Mouse (Mus musculus): ENCODE data around the gene Rab40b. TPM values are rescaled to one million over a fixed set of nuclear protein-coding genes. Genes with fewer than 3 reads are reported as not detected.
"Not testable (repeated sequence)": the region's sequence is repeated elsewhere in the genome, so short reads cannot be mapped to it uniquely, and the experiment has no call there.

The Rab40b gene
- total RNA-seq, 2 experiments from 2014 or later = 1.3 to 1.6 TPM

DNA sequence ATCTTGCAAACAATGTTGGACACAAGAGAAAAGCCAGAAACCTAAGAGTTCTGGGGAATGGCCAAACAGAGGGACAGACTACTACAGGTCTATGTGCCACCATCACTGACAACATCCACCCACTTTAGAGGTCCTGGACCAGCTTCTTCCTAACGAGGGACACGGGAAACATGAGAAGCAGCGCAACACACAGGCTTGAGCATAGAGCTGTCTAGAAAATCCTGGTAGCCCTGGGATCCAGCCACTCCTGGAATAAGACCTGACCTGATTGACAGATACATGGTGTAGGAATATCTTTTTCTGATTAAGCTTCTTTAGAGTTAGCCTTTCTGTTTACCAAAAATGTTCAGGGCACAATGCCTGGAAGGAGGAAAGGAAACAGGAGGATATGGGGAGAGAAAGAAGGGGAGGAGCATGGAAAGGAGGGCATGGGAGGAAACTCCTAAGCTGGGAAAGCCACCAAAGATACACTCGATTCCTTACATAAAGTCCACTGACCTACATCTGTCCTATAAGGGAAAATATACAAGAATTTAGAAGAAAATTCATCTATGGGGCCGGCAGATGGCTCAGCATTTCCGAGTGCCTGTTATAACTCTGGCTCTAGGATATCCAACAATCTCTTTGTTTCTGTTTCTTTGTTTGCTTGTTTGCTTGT is 17.6 kb downstream of the Rab40b start:
- intact Hi-C loops (cut with DNase I) = no loop called here
- DNase-seq (ENCODE audit: low spot score) = no peak

DNA sequence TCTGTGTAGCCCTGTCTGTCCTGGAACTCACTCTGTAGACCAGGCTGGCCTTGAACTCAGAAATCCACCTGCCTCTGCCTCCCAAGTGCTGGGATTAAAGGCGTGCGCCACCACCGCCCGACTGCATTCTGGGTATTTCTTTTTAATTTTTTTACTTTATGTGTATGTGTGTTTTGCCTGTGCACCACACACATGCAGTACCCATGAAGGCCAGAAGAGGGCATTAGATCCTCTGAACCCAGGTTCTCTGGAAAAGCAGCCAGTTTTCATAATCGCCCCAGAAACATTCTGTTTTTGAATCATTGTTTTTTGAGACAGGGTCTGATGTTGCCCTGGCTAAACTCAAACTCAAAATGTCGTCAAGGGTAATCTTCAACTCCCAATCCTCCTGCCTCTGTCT is 18.4 kb downstream of the Rab40b start:
- no peak for DNase-seq (ENCODE audit: low spot score)
- intact Hi-C loops (cut with DNase I) = no loop called here

DNA sequence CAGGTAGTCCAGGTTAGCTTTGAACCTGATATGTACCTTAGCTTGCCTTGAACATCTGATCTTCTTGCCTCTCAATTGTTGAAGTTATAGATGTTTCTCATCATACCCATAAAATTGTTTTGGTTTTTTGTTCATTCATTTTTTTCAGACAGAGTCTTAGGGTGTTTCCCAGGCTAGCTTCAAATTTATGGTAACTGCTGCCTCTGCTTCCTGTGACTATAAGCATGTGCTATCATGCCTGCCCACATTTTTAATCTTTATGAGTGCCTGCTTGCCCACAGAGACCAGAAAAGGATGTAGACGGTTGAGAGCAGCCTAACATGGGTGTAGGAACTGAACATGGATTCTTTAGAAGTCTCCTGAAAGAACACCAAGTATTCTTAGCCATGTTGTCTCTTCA is 19.3 kb downstream of the Rab40b start:
- no peak for DNase-seq (ENCODE audit: low spot score)
- intact Hi-C loops (cut with DNase I) = no loop called here

DNA sequence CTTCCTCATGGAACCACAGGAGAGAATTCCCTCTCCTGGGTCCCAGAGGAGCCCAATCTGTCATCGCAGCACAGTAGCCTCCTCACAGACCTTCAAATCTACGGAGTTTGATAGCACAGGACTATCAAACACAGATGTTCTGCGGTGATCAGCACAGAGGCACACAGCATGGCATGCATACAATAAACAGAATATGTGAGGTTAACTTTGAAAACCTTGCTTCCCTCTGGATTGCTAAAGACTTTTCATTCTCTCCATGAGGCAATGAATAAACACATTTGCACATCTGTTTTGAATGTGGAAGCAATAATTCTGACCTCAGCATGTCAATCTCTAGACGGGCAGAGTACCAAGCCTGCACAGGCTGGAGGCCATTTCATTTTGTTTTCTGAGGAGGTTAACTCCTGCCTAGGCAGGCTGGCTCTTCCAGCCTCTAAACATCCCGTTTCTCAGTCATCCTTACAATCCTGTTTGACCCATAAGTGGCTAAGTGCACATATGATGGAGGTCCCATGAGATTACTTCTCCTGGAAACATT is 20.8 kb downstream of the Rab40b start:
- DNase-seq (ENCODE audit: low spot score) = no peak

DNA sequence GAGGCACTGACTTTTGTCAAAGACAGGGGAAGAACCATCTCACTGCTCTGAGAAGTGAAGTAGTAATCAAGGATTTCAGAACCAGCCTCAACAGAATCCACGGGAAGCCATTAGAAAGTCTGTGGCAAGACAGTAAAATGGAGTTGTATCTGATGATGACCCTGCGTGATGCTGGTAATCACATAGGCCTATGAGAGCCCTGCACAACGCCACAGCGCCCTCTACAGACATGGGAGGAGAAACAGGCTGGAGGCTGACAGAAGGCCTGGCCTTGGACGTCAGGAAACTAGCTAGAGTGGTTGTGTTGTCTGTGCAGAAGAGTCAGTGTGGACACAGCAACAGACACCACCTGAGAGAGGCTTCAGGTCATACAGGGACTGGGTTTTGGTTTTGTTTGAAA is 25.8 kb downstream of the Rab40b start:
- no peak for DNase-seq (ENCODE audit: low spot score)
- intact Hi-C loops (cut with DNase I) = no loop called here

More for the DNA sequence above, 20.8 kb downstream of the Rab40b start:
- intact Hi-C loops (cut with DNase I) = no loop called here

DNA sequence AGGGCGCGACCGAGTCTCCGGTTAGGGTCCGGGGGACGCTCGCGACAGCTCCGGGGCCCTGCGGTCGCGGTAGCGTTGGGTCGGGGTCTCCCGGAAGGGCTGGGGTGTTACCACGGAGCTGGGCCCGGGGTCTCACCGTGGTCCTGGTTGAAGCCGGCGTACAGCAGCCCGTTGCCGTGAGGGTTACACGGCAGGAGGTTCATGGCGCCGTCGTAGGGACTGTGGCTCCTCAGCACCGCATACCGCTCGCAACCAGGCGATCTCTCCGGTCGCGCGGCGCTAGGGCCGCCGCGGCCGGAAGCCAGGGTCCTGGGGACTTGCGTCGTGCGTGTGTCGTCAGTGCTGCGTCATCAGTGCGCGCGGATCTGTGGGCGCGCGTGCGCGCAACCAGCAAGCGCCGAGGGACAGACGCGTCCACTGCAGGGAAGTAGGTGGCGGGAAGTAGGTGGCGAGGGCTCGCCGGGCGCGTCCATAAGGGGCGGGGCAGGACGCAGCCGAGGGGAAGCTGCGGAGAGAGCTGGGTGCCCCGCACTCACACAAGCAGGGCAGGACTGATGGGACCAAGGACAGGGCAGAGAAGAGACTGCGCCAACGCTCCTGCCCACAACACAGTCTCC is 33.9 kb downstream of the Rab40b start, which contains the start of gene Wdr45b:
TSS of gene Wdr45b (minus strand) at position 355 of the 617 bp plus-strand sequence.
- DNase-seq (ENCODE audit: low spot score) = peak; percentile 95
- intact Hi-C loops (cut with DNase I) = loop anchor here (5.0 to 10.0 kb wide), 2 partner anchors 122 to 311 kb away; no protein-coding TSS in a partner anchor

DNA sequence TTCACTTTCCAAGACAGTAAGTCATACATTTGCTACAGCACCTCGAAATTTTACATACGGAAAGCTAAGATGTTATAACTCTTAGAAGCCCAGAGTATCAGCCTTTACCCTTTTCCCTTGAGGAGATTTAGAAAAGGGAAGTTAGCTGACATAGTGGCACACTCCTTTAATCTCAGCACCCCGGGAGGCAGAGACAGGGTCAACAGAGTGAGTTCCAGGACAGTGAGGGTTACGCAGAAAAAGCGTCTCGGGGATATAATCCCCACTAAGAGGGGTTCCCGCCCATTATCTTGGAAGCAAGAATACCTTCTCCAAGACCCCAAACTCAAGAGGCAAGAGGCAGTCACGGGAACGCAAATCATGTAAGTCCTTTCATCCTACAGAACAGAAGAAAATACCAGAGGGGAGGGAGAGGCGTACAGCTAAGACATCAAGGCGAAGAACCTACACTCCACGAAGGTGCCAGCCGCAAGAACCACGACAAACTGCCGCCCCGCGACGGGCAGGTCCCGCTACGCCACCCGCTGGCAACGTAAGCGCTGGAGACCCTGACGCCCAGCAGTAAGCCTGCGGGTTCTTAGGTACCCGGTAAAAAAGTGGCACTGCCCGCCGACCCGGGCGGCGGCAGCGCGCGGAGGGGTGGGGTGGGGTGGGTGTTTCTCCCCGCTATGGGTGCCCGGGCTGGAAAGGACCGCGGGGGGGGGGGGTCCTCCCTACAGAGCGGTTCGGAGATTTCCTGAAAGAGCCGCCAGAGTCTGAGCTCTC is 34.5 kb downstream of the Rab40b start:
- no peak for DNase-seq (ENCODE audit: low spot score)
- intact Hi-C loops (cut with DNase I) = loop anchor here (5.0 to 10.0 kb wide), 2 partner anchors 121 to 311 kb away; no protein-coding TSS in a partner anchor

DNA sequence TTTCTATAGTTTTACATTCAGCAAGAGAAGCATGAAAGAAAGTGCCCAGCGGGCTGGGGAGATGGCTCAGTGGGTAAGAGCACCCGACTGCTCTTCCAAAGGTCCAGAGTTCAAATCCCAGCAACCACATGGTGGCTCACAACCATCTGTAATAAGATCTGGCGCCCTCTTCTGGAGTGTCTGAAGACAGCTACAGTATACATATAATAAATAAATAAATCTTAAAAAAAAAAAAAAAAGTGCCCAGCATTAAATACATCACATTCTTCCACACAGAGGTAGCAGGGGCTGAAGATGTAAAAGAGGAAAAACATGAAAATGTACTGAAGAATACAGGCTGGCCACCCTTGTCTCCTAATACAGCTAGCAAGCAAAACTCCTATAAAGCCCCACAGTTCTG is 39.3 kb downstream of the Rab40b start:
- DNase-seq (ENCODE audit: low spot score); intact Hi-C loops (cut with DNase I): not testable (repeated sequence)

DNA sequence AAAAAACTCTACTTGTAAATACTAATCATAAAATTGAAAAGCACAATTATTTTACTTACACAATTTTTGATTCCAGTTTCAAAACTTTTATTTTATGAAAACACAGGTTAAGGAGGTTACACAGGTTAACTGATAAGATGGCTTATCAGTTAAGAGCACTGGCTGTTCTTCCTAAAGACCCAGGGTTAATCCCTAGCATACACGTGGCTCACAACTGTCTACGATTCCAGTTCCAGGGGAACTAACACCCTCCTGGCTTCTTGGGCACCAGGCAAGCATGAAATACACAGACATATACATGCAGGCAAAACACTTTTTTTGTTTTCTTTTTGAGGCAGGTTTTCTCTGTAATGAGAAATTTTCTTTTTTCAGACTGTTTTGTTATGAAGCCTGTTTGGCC is 39.9 kb downstream of the Rab40b start:
- no peak for DNase-seq (ENCODE audit: low spot score)
- intact Hi-C loops (cut with DNase I) = no loop called here

DNA sequence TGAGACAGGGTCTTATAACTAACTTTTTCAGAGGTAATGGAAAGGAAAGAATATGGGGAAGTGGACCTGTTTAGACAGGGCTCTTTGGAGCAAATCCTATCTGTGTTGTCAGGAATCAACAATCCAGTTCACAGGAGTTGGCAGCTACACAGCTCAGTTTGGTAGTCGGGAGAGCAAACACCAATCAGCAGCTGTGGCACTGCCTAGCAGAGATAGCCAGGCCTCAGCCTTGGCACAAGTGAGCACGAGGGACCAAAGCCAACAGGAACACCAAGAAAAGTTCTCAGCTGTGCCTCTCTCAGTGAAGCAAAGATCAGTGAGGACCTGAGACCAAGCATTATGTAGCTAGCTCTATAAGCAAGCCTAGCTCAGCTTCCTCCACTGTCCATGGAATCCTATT is 41.0 kb downstream of the Rab40b start:
- intact Hi-C loops (cut with DNase I) = no loop called here
- peak; percentile 24 for DNase-seq (ENCODE audit: low spot score)

DNA sequence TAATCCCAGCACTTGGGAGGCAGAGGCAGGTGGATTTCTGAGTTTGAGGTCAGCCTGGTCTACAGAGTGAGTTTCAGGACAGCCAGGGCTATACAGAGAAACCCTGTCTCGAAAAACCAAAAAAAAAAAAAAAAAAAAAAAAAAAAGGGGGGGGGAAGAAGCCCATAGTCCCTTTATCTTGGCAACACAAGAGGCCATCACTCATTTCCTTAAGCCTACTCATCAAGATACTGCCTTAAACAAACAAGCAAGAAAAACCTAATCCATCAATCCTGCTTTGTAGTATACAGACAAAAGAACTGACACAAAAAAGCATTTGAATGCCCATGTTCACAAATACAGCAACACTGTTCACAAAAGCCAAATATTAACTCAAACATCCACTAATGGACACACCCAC is 45.6 kb downstream of the Rab40b start:
- intact Hi-C loops (cut with DNase I); DNase-seq (ENCODE audit: low spot score): not testable (repeated sequence)

DNA sequence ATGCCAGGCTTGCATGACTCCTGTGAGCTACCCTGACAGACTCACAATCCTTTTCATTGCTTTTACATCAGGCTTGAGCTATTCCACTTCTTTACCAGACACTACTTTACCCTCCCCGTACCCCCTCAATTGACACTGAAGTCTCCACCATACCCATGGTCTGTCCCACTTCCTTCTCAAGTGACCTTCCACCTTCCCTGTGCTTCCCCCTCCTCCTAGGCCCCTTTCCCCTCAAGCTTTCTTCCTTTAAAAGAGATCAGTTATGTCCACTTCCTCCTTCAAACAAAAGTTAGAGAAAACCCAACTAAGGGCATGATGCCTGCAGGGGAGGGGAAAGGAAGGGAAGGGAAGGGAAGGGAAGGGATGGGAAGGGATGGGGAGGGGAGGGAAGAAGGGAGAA is 47.8 kb downstream of the Rab40b start:
- intact Hi-C loops (cut with DNase I) = no loop called here
- no peak for DNase-seq (ENCODE audit: low spot score)

DNA sequence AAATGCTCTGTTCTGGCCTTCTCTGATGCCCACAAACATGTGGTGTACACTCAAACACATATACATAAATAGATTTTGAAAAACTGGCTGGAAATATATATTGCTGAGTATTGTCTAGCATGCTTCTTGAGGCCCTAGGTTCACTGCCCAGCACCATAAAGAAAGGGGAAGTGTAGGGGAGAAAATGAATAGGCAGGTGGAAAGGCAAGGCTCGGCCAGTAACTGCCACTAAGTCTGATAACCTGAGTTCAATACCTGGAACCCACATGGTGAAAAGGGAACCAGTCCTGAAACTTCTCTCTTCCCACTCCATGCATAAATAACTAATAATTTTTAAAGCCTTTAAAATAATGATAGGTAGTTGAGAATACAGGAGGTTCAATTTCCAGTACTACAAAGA is 48.4 kb downstream of the Rab40b start:
- no peak for DNase-seq (ENCODE audit: low spot score)
- intact Hi-C loops (cut with DNase I) = no loop called here

DNA sequence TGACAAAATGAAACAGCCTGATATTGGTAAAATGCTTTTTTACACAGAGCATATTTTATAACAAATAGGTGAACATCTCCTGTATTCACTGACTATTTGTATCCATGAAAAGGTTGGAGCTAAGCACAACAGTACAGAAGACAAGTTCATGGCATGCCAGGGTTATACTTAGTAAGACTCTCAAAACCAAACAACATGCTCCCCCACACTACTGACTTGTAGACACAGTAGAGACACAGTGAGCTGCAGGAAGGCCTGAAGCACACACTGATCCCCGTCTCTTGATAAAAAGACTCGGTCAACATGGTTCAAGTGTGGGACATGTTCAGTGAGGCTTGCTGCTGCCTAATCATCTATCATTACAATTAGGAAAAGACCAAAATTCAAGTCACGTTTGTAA is 56.4 kb downstream of the Rab40b start:
- intact Hi-C loops (cut with DNase I) = no loop called here

DNA sequence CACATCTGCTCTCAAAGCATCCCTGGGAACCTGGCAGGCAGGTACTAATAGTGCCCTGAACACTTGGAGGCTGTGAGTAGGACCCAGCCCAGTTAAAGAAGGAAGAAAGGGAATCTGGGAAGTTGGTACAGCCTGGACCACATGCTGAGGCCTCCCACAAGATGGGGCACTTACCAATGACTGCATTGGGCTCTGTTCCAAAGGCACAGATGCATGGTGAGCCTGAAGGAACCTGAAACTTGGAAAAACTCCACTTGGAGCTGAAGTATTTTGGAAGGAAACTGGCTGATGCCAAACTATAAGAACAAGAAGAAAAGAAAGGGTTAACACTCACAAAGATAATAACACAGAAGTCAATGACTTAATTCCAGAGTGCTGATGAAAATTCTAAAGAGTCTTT is 59.4 kb downstream of the Rab40b start:
- intact Hi-C loops (cut with DNase I) = no loop called here
- DNase-seq (ENCODE audit: low spot score) = no peak

More for the DNA sequence above, 56.4 kb downstream of the Rab40b start:
- no peak for DNase-seq (ENCODE audit: low spot score)

DNA sequence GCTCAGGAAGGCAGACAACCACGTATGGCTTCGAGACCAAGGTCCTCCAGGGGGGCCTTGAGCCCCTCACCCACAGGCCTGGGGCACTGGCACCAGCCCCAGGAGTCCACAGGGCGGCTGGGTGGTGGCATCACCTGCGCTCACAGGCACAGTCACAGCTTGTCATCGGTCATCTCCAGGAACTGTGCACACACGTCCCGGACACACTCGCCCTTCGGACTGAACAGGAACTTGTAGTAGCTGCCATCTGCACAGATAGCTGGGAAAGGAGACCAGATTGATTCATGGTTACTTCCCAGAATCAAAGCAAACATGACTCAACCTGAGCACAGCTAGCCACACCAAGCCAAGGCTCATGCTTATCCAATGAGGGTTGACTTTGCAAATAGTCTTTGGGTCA is 59.8 kb downstream of the Rab40b start:
- intact Hi-C loops (cut with DNase I) = no loop called here
- DNase-seq (ENCODE audit: low spot score) = no peak

DNA sequence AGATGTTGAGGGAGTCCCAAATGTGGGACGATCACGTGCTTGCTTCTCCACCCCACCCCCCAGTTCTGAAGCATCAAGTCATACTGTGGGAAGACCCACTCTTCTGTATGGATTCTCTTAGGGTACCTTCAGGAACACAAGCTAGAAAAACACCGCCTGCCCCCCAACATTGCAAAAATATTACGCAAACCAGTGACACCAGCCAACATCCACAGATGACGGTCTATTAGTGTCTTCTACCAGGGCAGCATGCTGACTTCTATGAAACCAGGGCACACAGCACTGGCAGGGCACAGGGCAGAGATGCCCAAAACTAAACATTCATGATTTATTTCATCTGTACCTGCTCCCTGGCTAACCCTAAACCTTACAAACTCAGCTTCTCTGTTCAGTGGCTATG is 61.4 kb downstream of the Rab40b start:
- intact Hi-C loops (cut with DNase I) = no loop called here
- DNase-seq (ENCODE audit: low spot score) = no peak

DNA sequence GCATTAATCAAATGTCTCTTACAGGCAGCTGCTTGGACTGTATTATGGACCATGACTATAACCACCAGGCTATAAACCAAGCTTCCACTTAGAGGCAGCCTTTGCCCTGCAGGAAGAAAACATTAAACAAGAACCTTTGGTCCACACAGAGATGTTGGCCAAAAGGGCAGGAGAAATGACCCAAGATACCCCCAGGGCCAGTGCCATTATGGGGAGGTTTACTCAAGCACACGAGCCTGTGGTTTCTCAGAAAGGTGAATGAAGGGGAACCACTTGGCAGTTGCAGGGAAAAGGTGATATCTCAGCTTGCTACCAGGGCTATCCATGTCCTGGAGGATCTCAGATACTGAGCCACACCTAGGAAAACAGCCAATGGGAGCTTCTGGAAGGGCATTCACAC is 62.0 kb downstream of the Rab40b start:
- DNase-seq (ENCODE audit: low spot score) = no peak
- intact Hi-C loops (cut with DNase I) = no loop called here

DNA sequence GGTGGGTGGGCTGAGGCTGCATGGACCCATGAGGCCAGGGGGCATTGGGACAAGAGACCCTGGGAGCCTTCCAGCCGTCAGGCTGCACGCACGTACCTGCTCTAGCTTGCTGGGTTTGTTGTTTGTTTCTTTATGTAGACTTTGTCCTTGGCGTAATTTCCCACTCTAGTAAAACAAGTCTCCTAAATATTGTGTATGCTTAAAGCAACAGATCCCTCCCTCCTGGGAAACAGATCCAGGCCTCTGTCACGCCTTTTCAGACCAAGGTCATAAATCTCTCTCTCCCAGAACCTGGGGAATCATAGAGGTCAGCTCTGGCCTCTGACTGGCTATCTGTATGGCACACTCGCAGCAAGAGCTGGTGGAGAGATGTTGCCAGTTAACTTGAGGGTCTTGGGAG is 80.3 kb downstream of the Rab40b start:
- intact Hi-C loops (cut with DNase I); DNase-seq (ENCODE audit: low spot score): not testable (repeated sequence)

DNA sequence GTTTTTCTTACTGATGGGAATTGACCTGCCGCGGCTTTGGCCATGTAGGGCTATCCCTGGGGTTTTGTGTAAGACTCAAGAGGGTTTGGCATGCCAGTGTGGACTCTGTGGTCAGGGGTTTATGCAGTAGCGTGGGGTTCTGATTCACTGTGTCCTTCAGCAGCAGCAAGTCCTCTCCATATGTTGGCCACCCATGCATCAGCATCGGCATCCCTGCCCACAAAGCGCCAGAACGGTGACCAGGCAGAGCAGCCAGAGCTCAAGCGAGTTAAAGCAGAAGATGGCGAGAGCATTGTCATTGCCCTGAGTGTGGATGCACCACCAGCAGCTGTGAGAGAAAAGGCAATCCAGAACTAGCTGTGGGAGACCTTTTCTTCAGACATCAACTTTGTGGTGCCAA is 81.4 kb downstream of the Rab40b start:
- no peak for DNase-seq (ENCODE audit: low spot score)
- intact Hi-C loops (cut with DNase I) = no loop called here

Measured in heart, postnatal 25 days (tissue).